Mouse (Mus musculus): ENCODE measurements at regions not wholly inside any gene's neighbourhood (a gene's known extent, or its start where the extent isn't known, plus 50 kb on each side); places are given as distances from the start of the nearest gene placed in this dataset.

DNA sequence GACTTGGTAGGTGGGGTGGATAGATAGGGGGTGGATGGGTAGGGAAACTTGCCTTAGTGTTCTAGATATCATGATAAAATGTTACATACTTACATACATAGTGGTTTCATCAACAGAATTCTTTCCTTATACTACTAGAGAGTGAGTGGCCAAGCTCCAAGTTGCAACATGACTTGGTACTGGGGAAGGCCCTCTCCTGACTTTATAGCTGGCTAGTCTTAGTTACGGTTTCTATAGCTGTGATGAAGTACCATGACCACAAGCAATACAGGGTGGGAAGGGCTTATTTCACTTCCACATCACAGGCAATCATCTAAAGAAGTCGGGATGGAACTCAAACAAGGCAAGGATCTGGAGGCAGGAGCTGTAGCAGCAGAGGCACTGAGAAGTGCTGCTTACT is 156.0 kb upstream of the Zc3h12c start:
- TF ChIP-seq CTCF (IDR thresholded peaks at IDR 0.05 in 2 of 3, conservative IDR thresholded peaks at IDR 0.05 in 1 of 3; ENCODE audit: control insufficient read depth in 1 of 3, insufficient read depth in 1 of 3, low read depth in 2 of 3, low read length in 3 of 3, poor library complexity in 1 of 3, severe bottlenecking in 1 of 3) (no peak), NELFE (IDR thresholded peaks at IDR 0.05; ENCODE audit: low read depth, low read length) (no peak), RCOR1 (IDR thresholded peaks at IDR 0.05; ENCODE audit: low read depth, low read length) (no peak), ZMIZ1 (IDR thresholded peaks at IDR 0.05; ENCODE audit: low read depth, low read length) (no peak), TAL1 (IDR thresholded peaks at IDR 0.05; ENCODE audit: low read length) (no peak), POLR2A (IDR thresholded peaks at IDR 0.05; ENCODE audit: control insufficient read depth in 1 of 2, insufficient read depth in 1 of 2, low read depth in 1 of 2, low read length in 2 of 2, poor library complexity in 1 of 2) (no peak), RAD21 (IDR thresholded peaks at IDR 0.05; ENCODE audit: low read depth, low read length) (no peak), NRF1 (IDR thresholded peaks at IDR 0.05; ENCODE audit: insufficient read depth, low read depth, low read length, poor library complexity, severe bottlenecking) (no peak), HCFC1 (IDR thresholded peaks at IDR 0.05; ENCODE audit: low read depth, low read length) (no peak), CHD1 (IDR thresholded peaks at IDR 0.05; ENCODE audit: low read depth, low read length) (no peak), ELF1 (IDR thresholded peaks at IDR 0.05; ENCODE audit: low read depth, low read length) (no peak), GATA1 (IDR thresholded peaks at IDR 0.05; ENCODE audit: low read depth, low read length) (no peak), JUND (IDR thresholded peaks at IDR 0.05; ENCODE audit: low read depth, low read length) (no peak)
